In genomic region chr11:61419253-61419652, GRCm38 (mm10) we compare ENCODE assay signal across 29 mouse cellular contexts. TPM values are rescaled to one million over a fixed set of nuclear protein-coding genes. Genes with fewer than 3 reads are reported as not detected.
"Had no signal": no experiment of that assay in that cellular context is flagged by ENCODE, and none has a peak within 500 bp of the region (broad histone marks: within the 10 kb centered on the region; RNA-seq: fewer than 3 reads in every experiment).

No protein-coding gene starts in this region.

- DNase-seq: gastrocnemius, adult 2 months; gastrocnemius, postnatal 10 days; gastrocnemius, postnatal 25 days; heart, adult 11 months; heart, adult 2 months; heart, postnatal 14 days; heart, postnatal 4 days; kidney, adult 18-20 months; kidney, adult 8-10 months; kidney, postnatal 10 days; kidney, postnatal 25 days; kidney, postnatal 4 days had no signal

- H3K4me1 ChIP-seq: heart, embryonic 13.5 days; heart, embryonic 15.5 days; hindbrain, embryonic 10.5 days; limb, embryonic 13.5 days; limb, embryonic 15.5 days; liver, embryonic 12.5 days had no signal

- ATAC-seq: hindbrain, embryonic 16.5 days; inflammation-experienced regulatory T-cells, adult 6 months; intestine, embryonic 16.5 days; liver, embryonic 12.5 days had no signal

- H3K27me3 ChIP-seq: heart, embryonic 13.5 days; heart, embryonic 15.5 days; hindbrain, embryonic 12.5 days; limb, embryonic 13.5 days; limb, embryonic 15.5 days; liver, embryonic 12.5 days had no signal

- H3K4me2 ChIP-seq: heart, embryonic 11.5 days; heart, embryonic 13.5 days; heart, embryonic 15.5 days; hindbrain, embryonic 12.5 days; hindbrain, embryonic 14.5 days; limb, embryonic 13.5 days; limb, embryonic 15.5 days; liver, embryonic 12.5 days had no signal

- H3K9me3 ChIP-seq: heart, embryonic 13.5 days; heart, embryonic 15.5 days; hindbrain, embryonic 10.5 days; limb, embryonic 15.5 days had no signal

- H3K9ac ChIP-seq: heart, embryonic 13.5 days; heart, embryonic 15.5 days; hindbrain, embryonic 12.5 days; hindbrain, embryonic 14.5 days; limb, embryonic 13.5 days; liver, embryonic 12.5 days; liver, embryonic 14.5 days had no signal

- H3K4me3 ChIP-seq: gastrocnemius, adult 2 months; heart, adult 2 months; heart, embryonic 13.5 days; heart, embryonic 15.5 days; hindbrain, embryonic 10.5 days; hindbrain, embryonic 12.5 days; layer of hippocampus, adult 2 months; left cerebral cortex, adult 2 months; limb, embryonic 13.5 days; limb, embryonic 15.5 days; liver, embryonic 12.5 days had no signal

- H3K27ac ChIP-seq: gastrocnemius, adult 2 months; heart, adult 2 months; heart, embryonic 13.5 days; heart, embryonic 15.5 days; hindbrain, embryonic 12.5 days; hindbrain, embryonic 14.5 days; layer of hippocampus, adult 2 months; left cerebral cortex, adult 2 months; limb, embryonic 13.5 days; limb, embryonic 15.5 days; liver, embryonic 12.5 days; liver, embryonic 14.5 days had no signal

- H3K36me3 ChIP-seq: heart, embryonic 13.5 days; heart, embryonic 15.5 days; hindbrain, embryonic 10.5 days; hindbrain, embryonic 12.5 days; limb, embryonic 13.5 days; limb, embryonic 15.5 days; liver, embryonic 12.5 days had no signal

RNA-seq across cellular contexts. Expression of gene Rnf112, which starts 34.7 kb away (rescaled TPM):
- total RNA-seq: liver, adult 2 months had no signal
- polyA plus RNA-seq: heart, postnatal 0 days; inflammation-experienced regulatory T-cells, adult 6 months; liver, adult 2 months had no signal

RNA-seq across cellular contexts. Expression of gene Slc47a1, which starts 41.1 kb away (rescaled TPM):
- polyA plus RNA-seq: hindbrain, embryonic 14.5 days; inflammation-experienced regulatory T-cells, adult 6 months had no signal
